Mouse (Mus musculus) lung, embryonic 15.5 days (tissue): ENCODE measurements around the gene Cbfa2t3. TPM values are rescaled to one million over a fixed set of nuclear protein-coding genes. Genes with fewer than 3 reads are reported as not detected.
A peak's percentile ranks its signal among the peaks of the same experiment; 100 is the strongest.

Experiments used
- ATAC-seq: fragments of 200-750 bp; cut with Nextera tagmentation; 2 replicates; pipeline ENCODE4 v1.8.0; 2017; ENCODE audit warnings: moderate number of reproducible peaks, borderline replicate concordance; ENCODE audit not compliant: low FRiP score, low TSS enrichment; ENCODE audit errors: extremely low read depth
- H3K27ac ChIP-seq: fragments of 300-500 bp; sonication (generic); 2 replicates; pipeline ENCODE4 v1.5.1; 2015; ENCODE audit warnings: moderate library complexity, mild to moderate bottlenecking, inconsistent platforms
- H3K27me3 ChIP-seq: fragments of 300-500 bp; sonication (generic); 2 replicates; pipeline ENCODE4 v1.6.1; 2015; ENCODE audit warnings: inconsistent platforms
- H3K36me3 ChIP-seq: fragments of 300-500 bp; sonication (generic); 2 replicates; pipeline ENCODE4 v1.6.1; 2015; ENCODE audit warnings: inconsistent platforms
- H3K4me1 ChIP-seq: fragments of 300-500 bp; sonication (generic); 2 replicates; pipeline ENCODE4 v1.6.1; 2015; ENCODE audit warnings: inconsistent platforms
- H3K4me2 ChIP-seq: fragments of 300-500 bp; sonication (generic); 2 replicates; pipeline ENCODE4 v1.6.1; 2015; ENCODE audit warnings: inconsistent platforms, mild to moderate bottlenecking, moderate library complexity
- H3K4me3 ChIP-seq: fragments of 300-500 bp; sonication (generic); 2 replicates; pipeline ENCODE4 v1.5.1; 2015; ENCODE audit warnings: mild to moderate bottlenecking, inconsistent platforms
- H3K9ac ChIP-seq: fragments of 300-500 bp; sonication (generic); 2 replicates; pipeline ENCODE4 v1.6.1; 2015; ENCODE audit warnings: inconsistent platforms
- H3K9me3 ChIP-seq: fragments of 300-500 bp; sonication (generic); 2 replicates; pipeline ENCODE4 v1.6.1; 2016; ENCODE audit warnings: inconsistent platforms
- WGBS: fragments of 180-500 bp; shearing (Covaris S2); methylation state at CpG from one replicate; pipeline ENCODE4 v1.1.7; 2015; 5-methylcytosine and 5-hydroxymethylcytosine counted together
- polyA plus RNA-seq: library from polyadenylated mRNA; unstranded; fragments of >200 nt; fragmentation: Nextera tagmentation; extraction: Ambion mirVana; gene quantifications from 2 replicates; pipeline ENCODE4 v1.2.1, GENCODE M21; 2015

Cbfa2t3 gene
- polyA plus RNA-seq, 1 experiment from 2014 or later: 5.4 TPM

- no peak overlapping the region for H3K4me3 ChIP-seq
- ATAC-seq: no peak
- no peaks in the 10 kb centered on the region for H3K9me3 ChIP-seq
- WGBS: 77% methylated on average over 3 of the region's 3 CpGs
- no peak overlapping the region for H3K9ac ChIP-seq
- H3K4me1 ChIP-seq: peaks cover 25% of the 10 kb centered on the region
- no peak overlapping the region for H3K4me2 ChIP-seq
- no peak overlapping the region for H3K27ac ChIP-seq
- H3K36me3 ChIP-seq: no peaks in the 10 kb centered on the region
- H3K27me3 ChIP-seq: peaks cover 49% of the 10 kb centered on the region
These were observed 28.2 kb downstream of the Cbfa2t3 start for GRCm38 (mm10) chr8:122670718-122671117.

- no peak overlapping the region for H3K9ac ChIP-seq
- peaks cover 31% of the 10 kb centered on the region for H3K4me1 ChIP-seq
- H3K27ac ChIP-seq: no peak overlapping the region
- 22% methylated on average over 11 of the region's 11 CpGs for WGBS
- H3K4me2 ChIP-seq: no peak overlapping the region
- H3K9me3 ChIP-seq: no peaks in the 10 kb centered on the region
- no peak for ATAC-seq
- no peak overlapping the region for H3K4me3 ChIP-seq
- H3K36me3 ChIP-seq: no peaks in the 10 kb centered on the region
- peaks cover 47% of the 10 kb centered on the region for H3K27me3 ChIP-seq
These were observed 28.9 kb downstream of the Cbfa2t3 start for GRCm38 (mm10) chr8:122670001-122670400.

GRCm38 (mm10) chr8:122669370-122669769 lies 29.5 kb downstream of the Cbfa2t3 start:
- H3K27ac ChIP-seq: no peak overlapping the region
- H3K27me3 ChIP-seq: peaks cover 44% of the 10 kb centered on the region
- H3K9me3 ChIP-seq: no peaks in the 10 kb centered on the region
- no peaks in the 10 kb centered on the region for H3K36me3 ChIP-seq
- ATAC-seq: no peak
- no peak overlapping the region for H3K4me3 ChIP-seq
- no peak overlapping the region for H3K9ac ChIP-seq
- H3K4me2 ChIP-seq: no peak overlapping the region
- WGBS: 39% methylated on average over 5 of the region's 5 CpGs
- peaks cover 37% of the 10 kb centered on the region for H3K4me1 ChIP-seq

- 76% methylated on average over 11 of the region's 11 CpGs for WGBS
- no peak overlapping the region for H3K4me3 ChIP-seq
- peaks cover 51% of the 10 kb centered on the region for H3K4me1 ChIP-seq
These were observed 31.1 kb downstream of the Cbfa2t3 start for GRCm38 (mm10) chr8:122667854-122668253.

GRCm38 (mm10) chr8:122666827-122667226 lies 32.1 kb downstream of the Cbfa2t3 start:
- H3K4me2 ChIP-seq: 0 out of 2 replicates have a peak overlapping the region, but pooled peaks have one; percentile 10
- peak; percentile 21; the same call in 1 of the 2 replicates for ATAC-seq
- WGBS: 34% methylated on average over 12 of the region's 12 CpGs
- no peak overlapping the region for H3K4me3 ChIP-seq
- peaks cover 59% of the 10 kb centered on the region for H3K4me1 ChIP-seq
- H3K9ac ChIP-seq: no peak overlapping the region
- no peaks in the 10 kb centered on the region for H3K9me3 ChIP-seq
- no peaks in the 10 kb centered on the region for H3K36me3 ChIP-seq
- H3K27ac ChIP-seq: peak overlapping the region; percentile 84
- peaks cover 20% of the 10 kb centered on the region for H3K27me3 ChIP-seq

More at GRCm38 (mm10) chr8:122667854-122668253, 31.1 kb downstream of the Cbfa2t3 start:
- H3K9ac ChIP-seq: no peak overlapping the region
- peaks cover 28% of the 10 kb centered on the region for H3K27me3 ChIP-seq
- no peak overlapping the region for H3K4me2 ChIP-seq
- no peaks in the 10 kb centered on the region for H3K36me3 ChIP-seq
- no peaks in the 10 kb centered on the region for H3K9me3 ChIP-seq
- ATAC-seq: no peak
- no peak overlapping the region for H3K27ac ChIP-seq

- H3K9ac ChIP-seq: no peak overlapping the region
- H3K4me2 ChIP-seq: peak overlapping the region; percentile 10; the same call in 1 of the 2 replicates
- peak overlapping the region; percentile 84 for H3K27ac ChIP-seq
- H3K36me3 ChIP-seq: no peaks in the 10 kb centered on the region
- 28% methylated on average over 9 of the region's 9 CpGs for whole genome bisulfite sequencing
- H3K27me3 ChIP-seq: peaks cover 15% of the 10 kb centered on the region; the same call in 1 of the 2 replicates
- peaks cover 64% of the 10 kb centered on the region for H3K4me1 ChIP-seq
- no peaks in the 10 kb centered on the region for H3K9me3 ChIP-seq
- H3K4me3 ChIP-seq: no peak overlapping the region
- ATAC-seq: no peak; the same call in 1 of the 2 replicates
These were observed 32.6 kb downstream of the Cbfa2t3 start for GRCm38 (mm10) chr8:122666338-122666764.

GRCm38 (mm10) chr8:122665667-122666316 lies 33.1 kb downstream of the Cbfa2t3 start:
- 0 out of 2 replicates have a peak, but pooled peaks have one; percentile 36 for ATAC-seq
- H3K4me3 ChIP-seq: no peak overlapping the region
- 55% methylated on average over 12 of the region's 14 CpGs for WGBS
- no peak overlapping the region for H3K9ac ChIP-seq
- H3K36me3 ChIP-seq: no peaks in the 10 kb centered on the region
- no peaks in the 10 kb centered on the region for H3K9me3 ChIP-seq
- peaks cover 9% of the 10 kb centered on the region; the same call in 1 of the 2 replicates for H3K27me3 ChIP-seq
- peaks cover 70% of the 10 kb centered on the region for H3K4me1 ChIP-seq
- H3K4me2 ChIP-seq: peak overlapping the region; percentile 24
- H3K27ac ChIP-seq: peak overlapping the region; percentile 84

GRCm38 (mm10) chr8:122665221-122665620 lies 33.7 kb downstream of the Cbfa2t3 start:
- ATAC-seq: no peak
- no peaks in the 10 kb centered on the region for H3K9me3 ChIP-seq
- H3K4me1 ChIP-seq: peaks cover 73% of the 10 kb centered on the region
- peak overlapping the region; percentile 24; the same call in 1 of the 2 replicates for H3K4me2 ChIP-seq
- H3K36me3 ChIP-seq: no peaks in the 10 kb centered on the region
- 35% methylated on average over 8 of the region's 8 CpGs for WGBS
- no peak overlapping the region for H3K9ac ChIP-seq
- peak overlapping the region; percentile 84 for H3K27ac ChIP-seq
- no peak overlapping the region for H3K4me3 ChIP-seq
- H3K27me3 ChIP-seq: peaks cover 5% of the 10 kb centered on the region; the same call in 1 of the 2 replicates

GRCm38 (mm10) chr8:122663670-122664069 lies 35.2 kb downstream of the Cbfa2t3 start:
- Histone ChIP-seq H3K27ac (no peak overlapping the region), H3K4me2 (no peak overlapping the region), H3K4me3 (no peak overlapping the region), H3K9ac (no peak overlapping the region), H3K27me3 (no peaks in the 10 kb centered on the region), H3K36me3 (no peaks in the 10 kb centered on the region), H3K4me1 (peaks cover 75% of the 10 kb centered on the region), H3K9me3 (no peaks in the 10 kb centered on the region)
- no peak for ATAC-seq
- 61% methylated on average over 5 of the region's 5 CpGs for WGBS

- no peak overlapping the region for H3K9ac ChIP-seq
- H3K9me3 ChIP-seq: no peaks in the 10 kb centered on the region
- no peak overlapping the region for H3K4me3 ChIP-seq
- H3K36me3 ChIP-seq: no peaks in the 10 kb centered on the region
- WGBS: 56% methylated on average over 3 of the region's 3 CpGs
- no peak for ATAC-seq
- peaks cover 79% of the 10 kb centered on the region for H3K4me1 ChIP-seq
- H3K4me2 ChIP-seq: no peak overlapping the region
- H3K27ac ChIP-seq: no peak overlapping the region
- H3K27me3 ChIP-seq: no peaks in the 10 kb centered on the region
These were observed 35.8 kb downstream of the Cbfa2t3 start for GRCm38 (mm10) chr8:122663106-122663505.

GRCm38 (mm10) chr8:122661894-122662293 lies 37.0 kb downstream of the Cbfa2t3 start:
- no peak for ATAC-seq
- Histone ChIP-seq H3K9ac (no peak overlapping the region), H3K4me2 (no peak overlapping the region), H3K36me3 (no peaks in the 10 kb centered on the region), H3K9me3 (no peaks in the 10 kb centered on the region), H3K4me1 (peaks cover 67% of the 10 kb centered on the region), H3K27ac (no peak overlapping the region), H3K4me3 (no peak overlapping the region), H3K27me3 (no peaks in the 10 kb centered on the region)
- WGBS: 57% methylated on average over 2 of the region's 2 CpGs

GRCm38 (mm10) chr8:122661138-122661537 lies 37.8 kb downstream of the Cbfa2t3 start:
- no peak overlapping the region for H3K9ac ChIP-seq
- ATAC-seq: peak; percentile 82
- peaks cover 64% of the 10 kb centered on the region for H3K4me1 ChIP-seq

More at GRCm38 (mm10) chr8:122661138-122661537, 37.8 kb downstream of the Cbfa2t3 start:
- H3K36me3 ChIP-seq: no peaks in the 10 kb centered on the region
- H3K27me3 ChIP-seq: no peaks in the 10 kb centered on the region
- H3K9me3 ChIP-seq: no peaks in the 10 kb centered on the region
- WGBS: 22% methylated on average over 7 of the region's 7 CpGs
- no peak overlapping the region for H3K4me3 ChIP-seq
- H3K4me2 ChIP-seq: no peak overlapping the region; the same call in 1 of the 2 replicates
- H3K27ac ChIP-seq: peak overlapping the region; percentile 40
